Mouse (Mus musculus) thymus, adult 2 months (tissue): ENCODE measurements around the gene Lrrc51. TPM values are rescaled to one million over a fixed set of nuclear protein-coding genes. Genes with fewer than 3 reads are reported as not detected.

Source experiments
- DNase-seq: peaks from one replicate; pipeline ENCODE4 v3.0.0; 2021
- H3K27ac ChIP-seq: fragments of 200-500 bp; 2 replicates; pipeline ENCODE4 v1.5.1; 2012; ENCODE audit warnings: low read length, control low read depth; ENCODE audit not compliant: control insufficient read depth, insufficient read depth
- H3K27me3 ChIP-seq: fragments of 200-500 bp; 2 replicates; pipeline ENCODE4 v1.6.1; 2012; ENCODE audit warnings: mild to moderate bottlenecking, low read length, moderate library complexity, mixed read lengths; ENCODE audit not compliant: control insufficient read depth, insufficient read depth
- H3K36me3 ChIP-seq: fragments of 200-500 bp; 2 replicates; pipeline ENCODE4 v1.6.1; 2012; ENCODE audit warnings: mild to moderate bottlenecking, low read length, moderate library complexity; ENCODE audit not compliant: control insufficient read depth, insufficient read depth
- H3K4me1 ChIP-seq: fragments of 200-500 bp; replicated peaks from 2 replicates; pipeline ENCODE4 v1.6.1; 2012; ENCODE audit warnings: low read length; ENCODE audit not compliant: control insufficient read depth, insufficient read depth
- H3K4me3 ChIP-seq: fragments of 200-500 bp; 2 replicates; pipeline ENCODE4 v1.5.1; 2012; ENCODE audit warnings: mild to moderate bottlenecking, low read length, control low read depth, moderate library complexity; ENCODE audit not compliant: control insufficient read depth, insufficient read depth
- CTCF ChIP-seq: fragments of 200-500 bp; IDR thresholded peaks from 2 replicates; pipeline ENCODE4 v1.5.1; 2012; ENCODE audit warnings: mild to moderate bottlenecking, control low read depth, low read length, moderate library complexity, borderline replicate concordance; ENCODE audit not compliant: control insufficient read depth, poor library complexity, insufficient read depth; ENCODE audit errors: extremely low read depth
- POLR2A ChIP-seq: fragments of 200-500 bp; IDR thresholded peaks from 2 replicates; pipeline ENCODE4 v1.6.1; 2012; ENCODE audit warnings: mild to moderate bottlenecking, low read length, control low read depth, moderate library complexity; ENCODE audit not compliant: control insufficient read depth, poor library complexity, insufficient read depth; ENCODE audit errors: extremely low read depth
- WGBS: fragments of 180-500 bp; shearing (Covaris S2); methylation state at CpG from one replicate; pipeline ENCODE4 v1.1.7; 2018; 5-methylcytosine and 5-hydroxymethylcytosine counted together
- polyA plus RNA-seq: library from polyadenylated mRNA; depleted of rRNA; stranded (reverse); fragments of >200 nt; gene quantifications from 2 replicates; pipeline ENCODE4 v1.2.3, GENCODE M21; 2012

Lrrc51 gene
- polyA plus RNA-seq, 1 experiment: 6.2 TPM

- Histone ChIP-seq H3K4me3 (peak overlapping the region; percentile 58), H3K27ac (peak overlapping the region; percentile 74), H3K4me1 (peaks cover 7% of the 10 kb centered on the region), H3K36me3 (no peaks in the 10 kb centered on the region), H3K27me3 (no peaks in the 10 kb centered on the region)
- TF ChIP-seq POLR2A: peak; percentile 44; the same call in 1 of the 2 replicates
- TF ChIP-seq CTCF: 0 out of 2 replicates have a peak, but pooled peaks have one; percentile 28
- peak; percentile 97 for DNase-seq
- WGBS: under 1% methylated on average over 57 of the region's 57 CpGs
These were observed 37.3 kb downstream of the Lrrc51 start for GRCm38 (mm10) chr7:101896104-101897066.

- DNase-seq: no peak
- no peaks in the 10 kb centered on the region for H3K27me3 ChIP-seq
- H3K36me3 ChIP-seq: no peaks in the 10 kb centered on the region
- peaks cover 7% of the 10 kb centered on the region for H3K4me1 ChIP-seq
- H3K27ac ChIP-seq: no peak overlapping the region
- H3K4me3 ChIP-seq: peak overlapping the region; percentile 58
- no peak for TF ChIP-seq POLR2A
- no peak for TF ChIP-seq CTCF
- 33% methylated on average over 9 of the region's 9 CpGs for WGBS
These were observed 38.0 kb downstream of the Lrrc51 start for GRCm38 (mm10) chr7:101895695-101896094.

- Histone ChIP-seq H3K27me3 (no peaks in the 10 kb centered on the region), H3K4me3 (no peak overlapping the region), H3K36me3 (no peaks in the 10 kb centered on the region), H3K4me1 (no peaks in the 10 kb centered on the region), H3K27ac (no peak overlapping the region)
- DNase-seq: no peak
- WGBS: 86% methylated on average over 4 of the region's 4 CpGs
- TF ChIP-seq CTCF (no peak), POLR2A (no peak)
These were observed 45.2 kb downstream of the Lrrc51 start for GRCm38 (mm10) chr7:101888460-101888859.

- 96% methylated on average over 6 of the region's 6 CpGs for WGBS
- TF ChIP-seq CTCF (no peak), POLR2A (no peak)
These were observed 47.4 kb downstream of the Lrrc51 start for GRCm38 (mm10) chr7:101886274-101886673.

GRCm38 (mm10) chr7:101884160-101884559 lies 49.5 kb downstream of the Lrrc51 start:
- no peaks in the 10 kb centered on the region for H3K27me3 ChIP-seq
- no peak for TF ChIP-seq POLR2A
- no peak for TF ChIP-seq CTCF
- WGBS: 89% methylated on average over 4 of the region's 4 CpGs
- H3K4me3 ChIP-seq: no peak overlapping the region
- DNase-seq: no peak
- no peaks in the 10 kb centered on the region for H3K36me3 ChIP-seq
- H3K4me1 ChIP-seq: no peaks in the 10 kb centered on the region
- no peak overlapping the region for H3K27ac ChIP-seq

More at GRCm38 (mm10) chr7:101886274-101886673, 47.4 kb downstream of the Lrrc51 start:
- no peak overlapping the region for H3K4me3 ChIP-seq
- H3K27me3 ChIP-seq: no peaks in the 10 kb centered on the region
- H3K36me3 ChIP-seq: no peaks in the 10 kb centered on the region
- DNase-seq: no peak
- H3K4me1 ChIP-seq: no peaks in the 10 kb centered on the region
- no peak overlapping the region for H3K27ac ChIP-seq

- Histone ChIP-seq H3K36me3 (no peaks in the 10 kb centered on the region), H3K4me3 (no peak overlapping the region), H3K4me1 (no peaks in the 10 kb centered on the region), H3K27ac (no peak overlapping the region), H3K27me3 (no peaks in the 10 kb centered on the region)
- no peak for DNase-seq
- WGBS: 92% methylated on average over 9 of the region's 9 CpGs
- TF ChIP-seq CTCF (no peak), POLR2A (no peak)
These were observed 51.1 kb downstream of the Lrrc51 start for GRCm38 (mm10) chr7:101882413-101883154.
